Mouse (Mus musculus) erythroblast, embryonic 14.5 days (primary cell): ENCODE results near the gene Bhlhe41.

ENCODE experiments used
- GATA1 ChIP-seq: IDR thresholded peaks from 2 replicates; pipeline ENCODE4 v1.6.1; 2012; ENCODE audit warnings: low read length, inconsistent platforms, mixed read lengths
- TAL1 ChIP-seq: IDR thresholded peaks from 3 replicates; pipeline ENCODE4 v1.6.1; 2012; ENCODE audit warnings: low read length, inconsistent platforms, mixed read lengths

DNA sequence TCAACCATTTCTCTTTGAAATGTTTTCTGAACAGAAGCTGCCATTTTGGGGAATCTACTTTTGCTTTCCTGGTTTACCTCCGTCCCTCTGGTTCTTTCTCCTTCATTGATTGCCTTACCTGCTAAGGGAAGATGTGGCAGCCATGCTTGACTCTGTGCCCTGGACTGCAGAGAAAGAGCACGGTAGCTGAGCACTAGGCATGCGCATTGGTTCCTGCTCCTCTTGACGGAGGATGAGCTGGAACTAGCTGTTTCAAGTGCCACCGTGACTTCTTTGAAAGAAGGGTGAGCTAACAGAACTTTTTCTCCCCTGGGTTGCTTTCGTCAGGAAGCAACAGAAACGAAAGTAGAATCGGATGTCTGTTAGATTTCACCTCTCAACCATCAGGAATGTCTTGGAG lies 17.7 kb downstream of the Bhlhe41 start:
- TF ChIP-seq GATA1 (no peak), TAL1 (no peak)
